Mouse (Mus musculus) cerebellum, adult 2 months (tissue): Measurements from ENCODE around the gene Asb10.

Experiments
- CTCF ChIP-seq: fragments of 200-500 bp; IDR thresholded peaks from 2 replicates; pipeline ENCODE4 v1.5.1; 2011; ENCODE audit warnings: low read depth, mild to moderate bottlenecking, control low read depth, low read length, moderate library complexity, borderline replicate concordance; ENCODE audit not compliant: insufficient read depth
- POLR2A ChIP-seq: fragments of 200-500 bp; IDR thresholded peaks from 2 replicates; pipeline ENCODE4 v1.6.1; 2011; ENCODE audit warnings: low read length, control low read depth, borderline replicate concordance; ENCODE audit not compliant: insufficient read depth

DNA sequence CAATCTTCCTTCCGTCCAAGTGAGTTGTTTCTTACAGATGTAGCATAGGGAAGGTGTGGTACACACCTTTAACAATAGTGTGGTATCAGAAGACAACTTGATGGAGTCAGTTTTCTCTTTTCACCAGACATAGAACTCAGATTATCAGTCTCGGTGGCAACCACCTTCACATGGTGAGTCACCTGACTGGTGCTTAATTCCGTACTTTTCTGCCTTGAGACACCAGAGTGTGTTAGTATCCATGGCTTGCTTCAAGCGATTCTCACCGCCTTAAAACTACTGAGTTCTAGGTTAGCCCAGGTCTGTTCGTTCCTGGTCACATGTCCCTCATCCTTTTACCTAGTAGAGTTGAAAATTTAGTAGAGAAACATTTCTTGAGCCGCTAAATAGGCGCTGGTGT, 45.3 kb upstream of the Asb10 start:
- no peak for TF ChIP-seq CTCF
- TF ChIP-seq POLR2A, result no peak
